Mouse (Mus musculus) small intestine, adult 2 months (tissue): ENCODE measurements around the gene Smim6.

ENCODE experiments used
- CTCF ChIP-seq: fragments of 200-500 bp; IDR thresholded peaks from 2 replicates; pipeline ENCODE4 v1.5.1; 2012; ENCODE audit warnings: low read depth, mild to moderate bottlenecking, control low read depth, inconsistent platforms, low read length, moderate library complexity, mixed read lengths; ENCODE audit not compliant: insufficient replicate concordance, insufficient read length; ENCODE audit errors: extremely low read depth
- POLR2A ChIP-seq: fragments of 200-500 bp; IDR thresholded peaks from 2 replicates; pipeline ENCODE4 v1.6.1; 2012; ENCODE audit warnings: low read depth, mild to moderate bottlenecking, control low read depth, inconsistent platforms, low read length, moderate library complexity

- TF ChIP-seq POLR2A (no peak), CTCF (peak; percentile 11; the same call in 1 of the 2 replicates)
Measured at GRCm38 (mm10) chr11:115863895-115864294, 47.9 kb upstream of the Smim6 start.
